Mouse (Mus musculus) adipocyte (in vitro differentiated cells): Measurements from ENCODE around the gene Il2ra.
"Not testable (repeated sequence)": the region's sequence is repeated elsewhere in the genome, so short reads cannot be mapped to it uniquely, and the experiment has no call there.

Source experiments
- DNase-seq: peaks from one replicate; pipeline ENCODE4 v3.0.0-alpha.2; 2016; ENCODE audit warnings: low spot score

Il2ra gene

GRCm38 (mm10) chr2:11642451-11642941 lies at the start of gene Il2ra:
Il2ra (plus strand) TSS chr2:11642807.
- peak; percentile 57 for DNase-seq

GRCm38 (mm10) chr2:11596690-11597089 lies 45.9 kb upstream of the Il2ra start:
- no peak for DNase-seq

- DNase-seq: no peak
Observed at GRCm38 (mm10) chr2:11597906-11598305, 44.7 kb upstream of the Il2ra start.

- DNase-seq: no peak
Observed at GRCm38 (mm10) chr2:11601795-11602194, 40.8 kb upstream of the Il2ra start.

DNA sequence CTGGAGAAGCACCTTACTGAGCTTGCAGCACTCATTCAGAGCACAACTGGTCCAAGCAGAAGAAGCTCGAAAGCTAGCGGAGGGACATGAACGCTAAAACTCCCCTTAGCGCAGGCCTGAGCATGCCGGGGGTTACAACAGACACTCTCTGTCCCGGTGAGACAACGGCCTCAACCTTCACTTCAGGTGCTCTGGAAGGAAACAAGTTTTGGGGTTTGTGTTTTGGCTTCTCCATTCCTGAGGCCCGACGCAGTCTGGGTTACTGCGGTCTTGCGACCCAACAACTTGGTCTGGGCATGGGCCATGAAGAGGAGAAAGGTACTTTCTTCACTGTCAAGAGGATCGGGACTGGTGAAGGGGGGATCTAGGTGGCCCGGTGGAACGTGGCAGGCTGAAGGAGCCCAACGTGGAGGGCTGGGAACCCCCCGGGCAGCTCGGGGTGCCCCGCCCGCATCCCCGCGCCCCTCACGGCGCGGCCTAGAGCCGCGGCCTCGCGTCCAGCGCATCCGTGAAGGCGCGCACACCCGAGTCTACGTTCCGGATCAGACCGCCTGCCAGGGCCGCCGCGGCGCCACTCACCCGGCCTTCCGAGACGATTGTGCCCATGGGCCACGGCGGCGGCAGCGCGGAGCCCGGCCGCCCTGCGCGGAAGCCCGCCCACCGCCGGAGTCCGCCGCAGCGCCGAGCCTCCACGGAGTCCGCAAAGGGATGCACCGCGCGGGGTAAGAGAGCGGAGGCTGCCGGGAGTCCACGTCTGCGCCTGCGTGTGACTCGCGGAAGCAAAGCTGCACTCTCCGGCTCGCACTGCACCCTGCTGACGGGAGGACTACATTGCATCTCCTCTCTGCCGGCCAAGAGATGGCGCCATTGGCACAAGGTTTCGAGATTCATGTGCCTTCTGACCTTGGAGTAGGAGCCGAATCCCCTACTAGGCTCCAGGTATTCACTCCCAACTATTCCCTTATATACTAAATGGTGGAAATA lies 39.8 kb upstream of the Il2ra start:
- DNase-seq: peak; percentile 96

GRCm38 (mm10) chr2:11604053-11604452 lies 38.6 kb upstream of the Il2ra start, which contains the start of gene Rbm17:
Rbm17 (minus strand) TSS chr2:11604153.
- no peak for DNase-seq

GRCm38 (mm10) chr2:11604911-11605310 lies 37.7 kb upstream of the Il2ra start:
- DNase-seq: no peak

GRCm38 (mm10) chr2:11606718-11607117 lies 35.9 kb upstream of the Il2ra start:
- DNase-seq: not testable (repeated sequence)

DNA sequence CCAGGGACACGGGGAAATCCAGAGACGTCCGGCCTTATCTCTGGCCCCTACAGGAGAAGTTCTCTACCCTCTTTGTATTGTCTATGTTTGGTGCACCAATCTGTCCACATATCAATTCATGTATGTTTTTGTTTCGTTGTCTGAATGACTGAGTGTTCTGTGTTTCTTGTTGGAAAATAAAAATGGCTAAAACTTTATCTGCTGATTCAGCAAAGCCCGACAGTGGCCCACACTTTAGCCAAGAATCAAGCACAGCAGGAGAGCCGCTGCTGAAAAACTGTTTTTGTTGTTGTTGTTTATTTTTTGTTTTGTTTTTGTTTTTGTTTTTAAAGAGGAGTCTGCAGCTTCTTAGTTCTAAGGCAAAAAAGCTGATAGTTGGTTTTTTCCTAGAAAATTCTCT lies 29.7 kb upstream of the Il2ra start:
- not testable (repeated sequence) for DNase-seq

GRCm38 (mm10) chr2:11616846-11617245 lies 25.8 kb upstream of the Il2ra start:
- no peak for DNase-seq

GRCm38 (mm10) chr2:11619598-11619997 lies 23.0 kb upstream of the Il2ra start:
- DNase-seq: no peak

DNA sequence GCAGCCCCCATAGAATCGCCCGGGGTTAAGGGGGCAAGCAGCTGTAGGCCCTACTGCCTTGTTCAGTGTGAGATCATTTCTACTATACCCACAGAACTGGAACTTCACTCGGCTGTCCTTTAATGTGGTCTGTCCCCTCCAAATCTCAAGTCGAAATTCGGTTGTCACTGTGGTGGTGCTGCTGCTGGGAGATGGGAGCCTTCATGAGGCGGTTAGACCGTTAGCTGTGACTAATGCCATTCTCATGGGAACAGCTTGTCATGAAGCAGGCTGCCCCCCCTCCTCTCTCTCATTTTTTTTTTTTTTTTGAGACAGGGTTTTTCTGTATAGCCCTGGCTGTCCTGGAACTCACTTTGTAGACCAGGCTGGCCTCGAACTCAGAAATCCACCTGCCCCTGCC lies 19.4 kb upstream of the Il2ra start:
- no peak for DNase-seq

- DNase-seq: no peak
Observed at GRCm38 (mm10) chr2:11623726-11624125, 18.9 kb upstream of the Il2ra start.

DNA sequence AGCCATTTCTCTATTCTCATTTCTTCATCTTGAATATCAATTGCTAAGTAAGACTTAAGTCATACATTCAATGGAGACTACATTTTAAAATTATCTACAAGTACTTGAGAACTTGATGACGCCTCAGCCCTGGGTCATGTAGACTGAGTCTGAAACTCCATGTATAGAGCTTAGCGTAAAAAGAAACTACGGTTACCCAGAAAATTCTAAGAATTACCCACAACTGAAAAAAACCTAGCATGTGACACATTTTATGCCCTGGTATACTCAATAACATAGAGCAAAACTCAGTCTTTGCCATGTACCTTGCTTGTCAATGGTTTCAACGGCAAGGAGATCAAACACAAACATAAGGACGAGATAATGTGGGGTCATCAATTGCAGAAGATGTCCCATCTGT lies 16.7 kb upstream of the Il2ra start, which contains the start of gene Gm17490:
Gene Gm17490, minus strand, starts transcription at position 375 of the 400 bp plus-strand sequence.
- no peak for DNase-seq

DNA sequence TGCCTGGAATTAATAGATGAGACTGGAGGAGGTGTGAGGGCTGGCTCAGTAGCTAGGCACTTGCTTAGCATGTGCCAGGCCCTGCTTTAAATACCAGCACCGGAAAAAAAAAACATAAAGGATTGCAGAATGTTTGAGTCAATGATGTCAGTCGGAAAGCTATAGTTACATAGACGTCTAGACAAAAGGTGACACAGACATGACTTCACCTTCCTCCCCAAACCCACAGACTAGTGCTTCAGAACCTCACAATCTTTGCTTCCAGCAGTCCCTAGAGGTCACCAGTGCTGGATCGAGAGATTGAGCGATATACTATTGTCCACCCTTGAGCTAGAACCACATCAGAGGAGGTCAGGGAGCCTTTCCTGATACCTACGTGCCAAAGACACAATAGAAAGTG lies 7.6 kb upstream of the Il2ra start:
- DNase-seq: no peak

GRCm38 (mm10) chr2:11635471-11636137 lies 7.0 kb upstream of the Il2ra start:
- no peak for DNase-seq

GRCm38 (mm10) chr2:11636138-11636480 lies 6.5 kb upstream of the Il2ra start:
- DNase-seq: no peak

DNA sequence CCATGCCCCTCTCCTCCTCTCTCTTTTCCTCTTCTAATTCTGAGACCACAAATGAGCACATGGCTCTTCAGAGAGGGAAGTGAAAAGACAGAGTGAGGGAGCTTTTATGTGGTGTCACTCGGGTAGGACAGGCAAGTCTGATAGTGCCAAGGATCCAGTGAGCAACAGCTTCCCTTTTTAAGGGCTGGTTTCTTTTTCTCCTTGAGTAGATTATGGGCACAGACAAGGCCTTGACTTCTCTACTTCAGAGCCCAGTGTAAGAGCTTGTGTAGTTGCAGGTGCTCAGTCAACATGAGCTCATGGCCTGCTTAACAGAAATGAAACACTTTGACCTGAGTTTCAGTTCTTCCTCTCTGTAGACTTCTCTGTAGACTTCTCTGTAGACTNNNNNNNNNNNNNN lies 5.5 kb upstream of the Il2ra start:
- no peak for DNase-seq

- DNase-seq: no peak
Observed at GRCm38 (mm10) chr2:11644057-11644456, 1.4 kb downstream of the Il2ra start.

- DNase-seq: no peak
Observed at GRCm38 (mm10) chr2:11645297-11645696, 2.7 kb downstream of the Il2ra start.

DNA sequence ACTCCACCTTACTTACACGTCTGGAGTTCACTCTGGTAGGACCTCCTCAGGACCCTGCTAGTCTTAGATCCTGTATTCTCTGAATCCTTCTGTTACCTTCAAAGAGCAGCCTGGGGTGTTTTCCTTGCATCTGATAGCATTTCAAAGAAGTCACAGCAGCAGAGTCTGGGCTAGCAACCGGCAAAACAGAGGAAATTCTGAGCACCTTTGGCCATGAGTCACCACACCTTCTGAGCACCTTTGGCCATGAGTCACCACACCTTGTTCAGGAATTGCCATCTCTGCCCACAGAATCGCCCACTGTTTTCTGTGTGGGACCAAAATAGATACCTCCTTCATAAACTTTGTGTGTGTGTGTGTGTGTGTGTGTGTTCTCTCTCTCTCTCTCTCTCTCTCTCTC lies 8.9 kb downstream of the Il2ra start:
- no peak for DNase-seq

DNA sequence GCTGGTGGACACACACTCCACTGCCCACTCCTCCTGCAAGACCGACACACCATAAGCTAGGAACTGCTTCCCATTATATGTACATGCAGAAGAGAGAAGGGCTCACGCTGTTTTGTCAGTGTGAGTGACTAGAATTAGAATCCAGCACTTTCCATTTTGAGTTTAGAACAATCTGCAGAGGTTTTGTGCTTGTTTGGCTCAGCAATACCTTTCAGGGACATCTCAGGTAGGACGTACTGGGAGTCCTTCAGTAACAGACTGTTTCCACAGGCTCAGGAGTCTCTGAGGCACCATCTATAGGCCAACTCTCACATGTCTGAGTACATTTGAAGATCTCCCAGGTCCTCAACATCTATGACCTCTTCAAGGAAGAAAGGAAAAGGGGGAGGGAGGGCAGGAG lies 9.6 kb downstream of the Il2ra start:
- DNase-seq: no peak

GRCm38 (mm10) chr2:11652780-11653179 lies 10.2 kb downstream of the Il2ra start:
- no peak for DNase-seq
